Mouse (Mus musculus): ENCODE data around the gene Ensa. TPM values are rescaled to one million over a fixed set of nuclear protein-coding genes. Genes with fewer than 3 reads are reported as not detected.
A peak's percentile ranks its signal among the peaks of the same experiment; 100 is the strongest.

The Ensa gene
- polyA plus RNA-seq, 1 experiment from 2014 or later = 69.7 TPM

DNA sequence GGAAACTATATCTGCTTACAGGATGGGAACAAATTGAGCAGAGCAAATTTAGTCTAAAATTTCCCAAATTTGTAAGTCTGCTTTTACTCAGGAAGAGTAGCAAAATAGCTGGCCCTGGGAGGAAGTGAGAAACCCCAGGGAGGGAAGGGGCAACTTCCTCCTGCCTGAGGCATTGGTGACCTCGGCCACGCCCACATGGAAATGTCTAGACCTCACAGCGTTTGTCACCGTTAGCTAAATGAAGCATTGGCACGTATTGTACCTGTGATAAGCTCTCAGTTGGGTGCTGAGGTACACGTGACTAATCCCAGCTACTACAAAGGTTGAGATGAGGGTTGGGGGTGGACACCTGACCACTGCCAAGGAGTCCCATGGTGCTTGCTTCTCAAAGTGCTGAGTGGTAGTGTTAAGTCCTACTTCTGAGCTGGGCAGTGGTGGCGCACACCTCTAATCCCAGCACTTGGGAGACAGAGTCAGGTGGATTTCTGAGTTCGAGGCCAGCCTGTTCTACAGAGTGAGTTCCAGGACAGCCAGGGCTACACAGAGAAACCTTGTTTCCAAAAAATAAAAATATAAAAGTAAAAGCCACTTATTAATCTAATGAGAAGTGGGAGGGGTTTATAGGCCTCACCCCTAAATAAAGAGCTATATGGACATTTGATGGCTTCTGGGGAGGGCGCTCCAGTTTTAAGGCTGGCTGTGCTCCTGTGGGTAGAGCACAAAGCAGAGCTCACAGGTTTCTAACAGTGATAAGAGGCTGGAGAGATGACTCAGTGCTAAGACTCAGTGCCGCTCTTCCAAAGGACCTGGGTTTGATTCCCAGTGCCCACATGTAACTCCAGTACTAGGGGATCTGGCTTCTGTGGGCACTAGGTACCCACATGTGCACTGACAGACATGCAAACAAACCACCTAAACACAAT, 20.8 kb downstream of the Ensa start:
- ATAC-seq (replicated peaks; ENCODE audit: insufficient number of reproducible peaks, low FRiP score, low TSS enrichment, low read depth) = no peak
- H3K27ac ChIP-seq (replicated peaks; ENCODE audit: low read depth, low read length) = no peak overlapping the region

DNA sequence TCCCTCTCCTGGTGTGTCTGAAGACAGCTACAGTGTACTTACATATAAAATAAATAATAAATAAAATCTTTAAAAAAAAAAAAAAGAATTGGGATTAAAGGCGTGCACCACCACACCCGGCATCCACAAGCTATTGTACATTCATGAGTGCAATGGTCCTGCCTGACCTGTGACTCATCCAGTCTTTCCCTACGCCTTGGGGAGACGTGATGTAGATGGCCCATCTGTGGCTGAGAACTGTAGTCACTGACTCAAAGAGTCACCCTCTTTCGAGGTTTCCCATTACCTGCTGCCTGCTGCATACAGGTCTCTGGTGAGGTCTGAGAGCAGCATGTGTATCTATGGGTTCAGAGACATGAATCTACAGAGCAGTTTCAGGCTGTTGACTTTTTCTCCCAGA, 23.2 kb downstream of the Ensa start:
- WGBS = 97% methylated on average over 5 of the region's 5 CpGs
- Histone ChIP-seq H3K9ac (replicated peaks; ENCODE audit: low read length) (no peak overlapping the region), H3K27me3 (ENCODE audit: control insufficient read depth, insufficient read depth, low read length) (no peaks in the 10 kb centered on the region), H3K4me1 (ENCODE audit: control insufficient read depth, insufficient read depth, low read length) (no peaks in the 10 kb centered on the region), H3K27ac (replicated peaks; ENCODE audit: low read depth, low read length) (no peak overlapping the region), H3K4me2 (ENCODE audit: low read depth, low read length) (no peak overlapping the region), H3K9me3 (replicated peaks; ENCODE audit: control insufficient read depth, low read length) (no peaks in the 10 kb centered on the region), H3K4me3 (ENCODE audit: low read depth, low read length) (no peak overlapping the region), H3K36me3 (replicated peaks; ENCODE audit: control insufficient read depth, insufficient read depth, low read depth, low read length) (no peaks in the 10 kb centered on the region)
- ATAC-seq (replicated peaks; ENCODE audit: insufficient number of reproducible peaks, low FRiP score, low TSS enrichment, low read depth) (no peak), DNase-seq (ENCODE audit: low spot score) (no peak)

More for the DNA sequence above, 20.8 kb downstream of the Ensa start:
- Histone ChIP-seq H3K4me3 (ENCODE audit: low read depth, low read length) (no peak overlapping the region), H3K36me3 (replicated peaks; ENCODE audit: control insufficient read depth, insufficient read depth, low read depth, low read length) (no peaks in the 10 kb centered on the region), H3K27me3 (ENCODE audit: control insufficient read depth, insufficient read depth, low read length) (no peaks in the 10 kb centered on the region), H3K4me2 (ENCODE audit: low read depth, low read length) (no peak overlapping the region), H3K9me3 (replicated peaks; ENCODE audit: control insufficient read depth, low read length) (no peaks in the 10 kb centered on the region), H3K4me1 (ENCODE audit: control insufficient read depth, insufficient read depth, low read length) (no peaks in the 10 kb centered on the region), H3K9ac (replicated peaks; ENCODE audit: low read length) (no peak overlapping the region)
- no peak for DNase-seq (ENCODE audit: low spot score)
- WGBS = 61% methylated on average over 10 of the region's 10 CpGs

DNA sequence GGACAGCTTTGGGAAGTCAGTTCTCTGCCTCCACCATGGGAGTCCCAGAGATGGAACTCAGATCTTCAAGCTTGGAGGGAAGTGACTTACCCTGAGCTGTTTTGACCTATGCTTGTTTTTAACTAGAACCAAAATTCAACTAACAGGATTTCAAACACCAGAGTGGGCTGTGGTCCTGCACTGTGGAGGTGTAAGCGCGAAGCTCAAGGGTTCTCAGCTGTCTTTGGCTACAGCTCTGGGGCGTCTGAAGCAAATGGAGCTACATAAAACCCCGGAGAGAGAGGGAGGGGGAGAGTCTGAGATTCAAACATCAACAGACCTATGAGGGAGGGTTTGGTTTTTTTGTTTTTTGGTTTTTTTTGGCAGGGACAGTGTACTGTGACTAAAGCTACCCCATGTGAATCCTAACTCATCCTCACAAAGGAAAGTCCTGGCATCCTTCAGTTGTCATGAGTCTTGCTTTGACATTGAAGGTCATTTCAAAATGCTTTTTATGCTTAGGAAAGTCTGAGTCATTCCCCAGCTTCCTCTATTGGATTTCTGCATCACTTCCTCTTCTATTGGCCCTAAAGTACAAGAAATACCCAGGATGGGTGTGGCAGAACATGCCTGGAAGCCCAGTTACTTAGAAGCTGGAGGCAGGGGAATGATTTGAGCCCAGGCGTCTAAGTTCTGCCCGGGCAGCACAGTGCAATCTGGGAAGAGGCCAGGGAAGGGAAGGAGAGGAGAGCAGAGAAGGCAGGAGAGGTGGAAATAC, 25.7 kb downstream of the Ensa start:
- H3K36me3 ChIP-seq (replicated peaks; ENCODE audit: control insufficient read depth, insufficient read depth, low read depth, low read length) = no peaks in the 10 kb centered on the region
- H3K4me3 ChIP-seq (ENCODE audit: low read depth, low read length) = no peak overlapping the region
- no peak overlapping the region for H3K4me2 ChIP-seq (ENCODE audit: low read depth, low read length)
- no peak overlapping the region for H3K27ac ChIP-seq (replicated peaks; ENCODE audit: low read depth, low read length)
- DNase-seq (ENCODE audit: low spot score) (no peak), ATAC-seq (replicated peaks; ENCODE audit: insufficient number of reproducible peaks, low FRiP score, low TSS enrichment, low read depth) (no peak)
- no peak overlapping the region for H3K9ac ChIP-seq (replicated peaks; ENCODE audit: low read length)
- 0 out of 2 replicates have a peak, but pooled peaks cover 2% of the 10 kb centered on the region for H3K4me1 ChIP-seq (ENCODE audit: control insufficient read depth, insufficient read depth, low read length)
- 76% methylated on average over 6 of the region's 6 CpGs for WGBS
- no peaks in the 10 kb centered on the region for H3K9me3 ChIP-seq (replicated peaks; ENCODE audit: control insufficient read depth, low read length)
- H3K27me3 ChIP-seq (ENCODE audit: control insufficient read depth, insufficient read depth, low read length) = no peaks in the 10 kb centered on the region

DNA sequence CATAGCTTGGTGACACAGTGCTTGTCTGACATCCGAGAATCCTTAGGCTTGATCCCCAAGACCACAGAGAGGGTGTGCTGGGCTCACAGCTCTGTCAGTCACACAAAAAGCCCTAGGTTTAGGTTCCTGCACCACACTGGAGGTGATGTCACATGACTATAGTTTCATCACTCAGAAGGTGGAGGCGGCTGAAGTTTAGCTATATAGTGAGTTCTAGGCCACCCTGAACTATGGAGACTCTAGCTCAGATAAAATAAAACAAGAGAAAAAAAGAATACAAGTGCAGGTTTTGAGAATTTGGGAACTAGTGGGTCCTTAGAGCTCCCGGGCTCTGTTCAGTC, 26.2 kb downstream of the Ensa start:
- no peaks in the 10 kb centered on the region for H3K9me3 ChIP-seq (replicated peaks; ENCODE audit: control insufficient read depth, low read length)
- no peak overlapping the region for H3K4me2 ChIP-seq (ENCODE audit: low read depth, low read length)
- 83% methylated on average over 3 of the region's 3 CpGs for WGBS
- no peak overlapping the region for H3K27ac ChIP-seq (replicated peaks; ENCODE audit: low read depth, low read length)
- H3K36me3 ChIP-seq (replicated peaks; ENCODE audit: control insufficient read depth, insufficient read depth, low read depth, low read length) = no peaks in the 10 kb centered on the region
- H3K4me1 ChIP-seq (ENCODE audit: control insufficient read depth, insufficient read depth, low read length) = 0 out of 2 replicates have a peak, but pooled peaks cover 2% of the 10 kb centered on the region
- no peaks in the 10 kb centered on the region for H3K27me3 ChIP-seq (ENCODE audit: control insufficient read depth, insufficient read depth, low read length)
- H3K9ac ChIP-seq (replicated peaks; ENCODE audit: low read length) = no peak overlapping the region
- DNase-seq (ENCODE audit: low spot score) = no peak
- H3K4me3 ChIP-seq (ENCODE audit: low read depth, low read length) = no peak overlapping the region
- ATAC-seq (replicated peaks; ENCODE audit: insufficient number of reproducible peaks, low FRiP score, low TSS enrichment, low read depth) = no peak

DNA sequence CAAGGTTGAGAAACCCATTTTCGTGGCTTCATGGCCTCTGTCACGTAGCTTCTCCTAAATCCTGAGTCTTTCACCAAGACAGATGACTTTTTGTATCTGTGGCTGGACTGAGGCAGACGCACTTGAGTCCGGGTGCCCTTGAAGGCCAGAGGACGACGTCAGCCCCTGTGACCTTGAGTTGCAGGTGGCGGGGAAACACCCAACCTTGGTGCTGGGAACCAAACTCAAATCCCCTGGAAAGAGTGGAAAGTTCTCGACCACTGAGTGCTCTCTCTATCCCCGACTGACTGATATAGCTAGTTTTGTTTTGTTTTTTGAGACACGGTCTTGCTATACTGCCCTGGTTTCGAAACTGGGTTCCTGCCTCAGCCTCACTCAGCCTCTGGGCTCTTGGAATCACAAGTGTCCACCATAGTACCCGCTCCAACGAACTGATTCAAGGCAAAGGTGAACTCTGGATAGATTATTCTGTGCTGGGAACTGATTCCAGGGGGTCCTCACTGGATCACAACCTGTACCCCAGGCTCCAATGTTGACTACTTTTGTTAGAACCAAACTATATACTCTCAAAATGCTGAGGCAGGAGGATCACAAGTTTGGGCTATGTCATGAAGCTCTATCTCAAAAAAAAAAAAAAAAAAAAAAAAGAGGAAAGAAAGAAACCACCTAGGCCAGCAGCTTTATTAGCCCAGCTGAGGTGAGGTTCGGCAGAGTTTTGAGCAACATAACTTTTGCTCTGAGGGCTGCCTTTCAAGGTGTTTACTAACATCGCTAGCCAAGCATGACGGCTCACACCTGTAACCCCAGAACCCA, 26.8 kb downstream of the Ensa start:
- no peak for ATAC-seq (replicated peaks; ENCODE audit: insufficient number of reproducible peaks, low FRiP score, low TSS enrichment, low read depth)
- no peak overlapping the region for H3K4me3 ChIP-seq (ENCODE audit: low read depth, low read length)
- H3K9me3 ChIP-seq (replicated peaks; ENCODE audit: control insufficient read depth, low read length) = no peaks in the 10 kb centered on the region
- WGBS = 88% methylated on average over 16 of the region's 16 CpGs
- no peak overlapping the region for H3K4me2 ChIP-seq (ENCODE audit: low read depth, low read length)
- H3K9ac ChIP-seq (replicated peaks; ENCODE audit: low read length) = no peak overlapping the region
- H3K36me3 ChIP-seq (replicated peaks; ENCODE audit: control insufficient read depth, insufficient read depth, low read depth, low read length) = no peaks in the 10 kb centered on the region
- H3K4me1 ChIP-seq (ENCODE audit: control insufficient read depth, insufficient read depth, low read length) = 0 out of 2 replicates have a peak, but pooled peaks cover 2% of the 10 kb centered on the region
- H3K27me3 ChIP-seq (ENCODE audit: control insufficient read depth, insufficient read depth, low read length) = no peaks in the 10 kb centered on the region
- no peak overlapping the region for H3K27ac ChIP-seq (replicated peaks; ENCODE audit: low read depth, low read length)
- no peak for DNase-seq (ENCODE audit: low spot score)

- H3K4me2 ChIP-seq (ENCODE audit: low read depth, low read length) = no peak overlapping the region
- 47% methylated on average over 7 of the region's 7 CpGs for WGBS
- no peak overlapping the region for H3K27ac ChIP-seq (replicated peaks; ENCODE audit: low read depth, low read length)
- no peak overlapping the region for H3K9ac ChIP-seq (replicated peaks; ENCODE audit: low read length)
- no peaks in the 10 kb centered on the region for H3K27me3 ChIP-seq (ENCODE audit: control insufficient read depth, insufficient read depth, low read length)
- H3K4me1 ChIP-seq (ENCODE audit: control insufficient read depth, insufficient read depth, low read length) = 0 out of 2 replicates have a peak, but pooled peaks cover 2% of the 10 kb centered on the region
- H3K9me3 ChIP-seq (replicated peaks; ENCODE audit: control insufficient read depth, low read length) = no peaks in the 10 kb centered on the region
- no peaks in the 10 kb centered on the region for H3K36me3 ChIP-seq (replicated peaks; ENCODE audit: control insufficient read depth, insufficient read depth, low read depth, low read length)
- ATAC-seq (replicated peaks; ENCODE audit: insufficient number of reproducible peaks, low FRiP score, low TSS enrichment, low read depth) (no peak), DNase-seq (ENCODE audit: low spot score) (no peak)
- no peak overlapping the region for H3K4me3 ChIP-seq (ENCODE audit: low read depth, low read length)
These were observed 27.5 kb downstream of the Ensa start for GRCm38 (mm10) chr3:95652204-95652811.

- Histone ChIP-seq H3K4me1 (ENCODE audit: control insufficient read depth, insufficient read depth, low read length) (0 out of 2 replicates have a peak, but pooled peaks cover 2% of the 10 kb centered on the region), H3K27me3 (ENCODE audit: control insufficient read depth, insufficient read depth, low read length) (no peaks in the 10 kb centered on the region), H3K9me3 (replicated peaks; ENCODE audit: control insufficient read depth, low read length) (no peaks in the 10 kb centered on the region), H3K27ac (replicated peaks; ENCODE audit: low read depth, low read length) (no peak overlapping the region), H3K4me2 (ENCODE audit: low read depth, low read length) (no peak overlapping the region), H3K4me3 (ENCODE audit: low read depth, low read length) (no peak overlapping the region), H3K9ac (replicated peaks; ENCODE audit: low read length) (no peak overlapping the region), H3K36me3 (replicated peaks; ENCODE audit: control insufficient read depth, insufficient read depth, low read depth, low read length) (no peaks in the 10 kb centered on the region)
- 11% methylated on average over 6 of the region's 6 CpGs for WGBS
- ATAC-seq (replicated peaks; ENCODE audit: insufficient number of reproducible peaks, low FRiP score, low TSS enrichment, low read depth) (no peak), DNase-seq (ENCODE audit: low spot score) (peak; percentile 14)
These were observed 28.1 kb downstream of the Ensa start for GRCm38 (mm10) chr3:95652871-95653270.

Measured in embryonic facial prominence, embryonic 11.5 days (tissue).